Mouse (Mus musculus): ENCODE data around the gene 1810046K07Rik. TPM values are rescaled to one million over a fixed set of nuclear protein-coding genes. Genes with fewer than 3 reads are reported as not detected.

1810046K07Rik gene
- not detected for polyA plus RNA-seq (2017; shearing (Covaris generic))

GRCm38 (mm10) chr9:51328731-51329130, at the start of gene 1810046K07Rik:
1810046K07Rik (minus strand) TSS chr9:51328917.

GRCm38 (mm10) chr9:51278500-51279381, 50.0 kb downstream of the 1810046K07Rik start, which contains the start of gene Colca2:
Colca2 (minus strand) TSS chr9:51278569.

Other genes starting within 250 kb of the 1810046K07Rik start
- gene 4833427G06Rik, start 226.8 kb downstream of the 1810046K07Rik start, polyA plus RNA-seq (2017; shearing (Covaris generic)): not detected
- gene Gm32742, start 163.4 kb downstream of the 1810046K07Rik start, polyA plus RNA-seq (2017; shearing (Covaris generic)): not detected
- gene Pou2af1, start 115.2 kb downstream of the 1810046K07Rik start, polyA plus RNA-seq (2017; shearing (Covaris generic)): 10.6 TPM
- gene Colca2, start 50.3 kb downstream of the 1810046K07Rik start, polyA plus RNA-seq (2017; shearing (Covaris generic)): not detected